Mouse (Mus musculus): ENCODE results near the gene Scamp4. TPM values are rescaled to one million over a fixed set of nuclear protein-coding genes. Genes with fewer than 3 reads are reported as not detected.

Gene Scamp4
- polyA plus RNA-seq (2014; fragmentation: Nextera tagmentation; extraction: Ambion mirVana): 84.6 and 96.3 TPM in 2 replicates

- ATAC-seq (ENCODE audit: low read depth) (peak; percentile 97), DNase-seq (ENCODE audit: low spot score) (peak; percentile 98)
- Histone ChIP-seq H3K27me3 (replicated peaks; ENCODE audit: control insufficient read depth, insufficient read depth, low read length) (no peaks in the 10 kb centered on the region), H3K36me3 (ENCODE audit: control insufficient read depth, insufficient read depth, low read length) (peaks cover 17% of the 10 kb centered on the region), H3K9me3 (ENCODE audit: control insufficient read depth, low read length) (no peaks in the 10 kb centered on the region), H3K27ac (replicated peaks; ENCODE audit: low read depth, low read length) (peak within 1 kb of the TSS; percentile 78), H3K4me1 (ENCODE audit: control insufficient read depth, insufficient read depth, low read length) (peaks cover 16% of the 10 kb centered on the region), H3K4me3 (ENCODE audit: low read depth, low read length) (peak within 1 kb of the TSS; percentile 64), H3K4me2 (ENCODE audit: low read depth, low read length) (peak within 1 kb of the TSS; percentile 94), H3K9ac (ENCODE audit: low read depth, low read length) (peak within 1 kb of the TSS; percentile 69)
- WGBS: under 1% methylated on average over 47 of the region's 54 CpGs
These were observed at the start of gene Scamp4, which contains the start of gene Adat3 for GRCm38 (mm10) chr10:80602698-80603325. Scamp4 (plus strand) TSS chr10:80602872. Adat3 (plus strand) TSS chr10:80602880.

- 90% methylated on average over 8 of the region's 8 CpGs for WGBS
- DNase-seq (ENCODE audit: low spot score): no peak
These were observed 49.1 kb upstream of the Scamp4 start for GRCm38 (mm10) chr10:80553575-80553974.

GRCm38 (mm10) chr10:80553997-80554396 lies 48.7 kb upstream of the Scamp4 start:
- Histone ChIP-seq H3K36me3 (ENCODE audit: control insufficient read depth, insufficient read depth, low read length) (peaks cover 18% of the 10 kb centered on the region), H3K4me3 (ENCODE audit: low read depth, low read length) (no peak overlapping the region), H3K27ac (replicated peaks; ENCODE audit: low read depth, low read length) (no peak overlapping the region), H3K9me3 (ENCODE audit: control insufficient read depth, low read length) (no peaks in the 10 kb centered on the region), H3K4me1 (ENCODE audit: control insufficient read depth, insufficient read depth, low read length) (no peaks in the 10 kb centered on the region), H3K4me2 (ENCODE audit: low read depth, low read length) (no peak overlapping the region), H3K9ac (ENCODE audit: low read depth, low read length) (no peak overlapping the region), H3K27me3 (replicated peaks; ENCODE audit: control insufficient read depth, insufficient read depth, low read length) (no peaks in the 10 kb centered on the region)
- WGBS: 88% methylated on average over 5 of the region's 6 CpGs
- no peak for ATAC-seq (ENCODE audit: low read depth)
- DNase-seq (ENCODE audit: low spot score): no peak

More at GRCm38 (mm10) chr10:80553575-80553974, 49.1 kb upstream of the Scamp4 start:
- H3K9me3 ChIP-seq (ENCODE audit: control insufficient read depth, low read length): no peaks in the 10 kb centered on the region
- no peaks in the 10 kb centered on the region for H3K27me3 ChIP-seq (replicated peaks; ENCODE audit: control insufficient read depth, insufficient read depth, low read length)
- H3K36me3 ChIP-seq (ENCODE audit: control insufficient read depth, insufficient read depth, low read length): peaks cover 21% of the 10 kb centered on the region
- no peak for ATAC-seq (ENCODE audit: low read depth)
- H3K4me1 ChIP-seq (ENCODE audit: control insufficient read depth, insufficient read depth, low read length): no peaks in the 10 kb centered on the region
- H3K27ac ChIP-seq (replicated peaks; ENCODE audit: low read depth, low read length): no peak overlapping the region
- no peak overlapping the region for H3K4me2 ChIP-seq (ENCODE audit: low read depth, low read length)
- H3K9ac ChIP-seq (ENCODE audit: low read depth, low read length): no peak overlapping the region
- no peak overlapping the region for H3K4me3 ChIP-seq (ENCODE audit: low read depth, low read length)

GRCm38 (mm10) chr10:80557346-80557965 lies 45.2 kb upstream of the Scamp4 start:
- WGBS: 40% methylated on average over 5 of the region's 5 CpGs
- no peaks in the 10 kb centered on the region for H3K27me3 ChIP-seq (replicated peaks; ENCODE audit: control insufficient read depth, insufficient read depth, low read length)
- no peaks in the 10 kb centered on the region for H3K9me3 ChIP-seq (ENCODE audit: control insufficient read depth, low read length)
- H3K4me1 ChIP-seq (ENCODE audit: control insufficient read depth, insufficient read depth, low read length): peaks cover 9% of the 10 kb centered on the region
- H3K4me3 ChIP-seq (ENCODE audit: low read depth, low read length): no peak overlapping the region
- DNase-seq (ENCODE audit: low spot score) (peak; percentile 55), ATAC-seq (ENCODE audit: low read depth) (no peak)
- H3K27ac ChIP-seq (replicated peaks; ENCODE audit: low read depth, low read length): no peak overlapping the region
- H3K4me2 ChIP-seq (ENCODE audit: low read depth, low read length): no peak overlapping the region
- H3K36me3 ChIP-seq (ENCODE audit: control insufficient read depth, insufficient read depth, low read length): no peaks in the 10 kb centered on the region
- no peak overlapping the region for H3K9ac ChIP-seq (ENCODE audit: low read depth, low read length)

- Histone ChIP-seq H3K4me1 (ENCODE audit: control insufficient read depth, insufficient read depth, low read length) (peaks cover 12% of the 10 kb centered on the region), H3K9me3 (ENCODE audit: control insufficient read depth, low read length) (no peaks in the 10 kb centered on the region), H3K4me3 (ENCODE audit: low read depth, low read length) (no peak overlapping the region), H3K4me2 (ENCODE audit: low read depth, low read length) (no peak overlapping the region), H3K36me3 (ENCODE audit: control insufficient read depth, insufficient read depth, low read length) (no peaks in the 10 kb centered on the region), H3K27me3 (replicated peaks; ENCODE audit: control insufficient read depth, insufficient read depth, low read length) (no peaks in the 10 kb centered on the region), H3K27ac (replicated peaks; ENCODE audit: low read depth, low read length) (no peak overlapping the region), H3K9ac (ENCODE audit: low read depth, low read length) (no peak overlapping the region)
- ATAC-seq (ENCODE audit: low read depth) (no peak), DNase-seq (ENCODE audit: low spot score) (no peak)
- 88% methylated on average over 7 of the region's 7 CpGs for WGBS
These were observed 43.2 kb upstream of the Scamp4 start for GRCm38 (mm10) chr10:80559431-80559830.

GRCm38 (mm10) chr10:80560621-80561020 lies 42.1 kb upstream of the Scamp4 start:
- Histone ChIP-seq H3K4me3 (ENCODE audit: low read depth, low read length) (peak overlapping the region; percentile 98), H3K4me2 (ENCODE audit: low read depth, low read length) (peak overlapping the region; percentile 86), H3K36me3 (ENCODE audit: control insufficient read depth, insufficient read depth, low read length) (peaks cover 5% of the 10 kb centered on the region), H3K27ac (replicated peaks; ENCODE audit: low read depth, low read length) (no peak overlapping the region), H3K9ac (ENCODE audit: low read depth, low read length) (peak overlapping the region; percentile 97), H3K4me1 (ENCODE audit: control insufficient read depth, insufficient read depth, low read length) (peaks cover 12% of the 10 kb centered on the region), H3K9me3 (ENCODE audit: control insufficient read depth, low read length) (no peaks in the 10 kb centered on the region), H3K27me3 (replicated peaks; ENCODE audit: control insufficient read depth, insufficient read depth, low read length) (no peaks in the 10 kb centered on the region)
- under 1% methylated on average over 13 of the region's 13 CpGs for WGBS
- ATAC-seq (ENCODE audit: low read depth) (no peak), DNase-seq (ENCODE audit: low spot score) (no peak)

- H3K9me3 ChIP-seq (ENCODE audit: control insufficient read depth, low read length): no peaks in the 10 kb centered on the region
- WGBS: under 1% methylated on average over 31 of the region's 72 CpGs
- H3K4me2 ChIP-seq (ENCODE audit: low read depth, low read length): peak within 1 kb of the TSS; percentile 86
- peak within 1 kb of the TSS; percentile 98 for H3K4me3 ChIP-seq (ENCODE audit: low read depth, low read length)
- DNase-seq (ENCODE audit: low spot score) (peak; percentile 97), ATAC-seq (ENCODE audit: low read depth) (peak; percentile 91)
- H3K27ac ChIP-seq (replicated peaks; ENCODE audit: low read depth, low read length): peak within 1 kb of the TSS; percentile 95
- no peaks in the 10 kb centered on the region for H3K27me3 ChIP-seq (replicated peaks; ENCODE audit: control insufficient read depth, insufficient read depth, low read length)
- peaks cover 8% of the 10 kb centered on the region for H3K36me3 ChIP-seq (ENCODE audit: control insufficient read depth, insufficient read depth, low read length)
- H3K4me1 ChIP-seq (ENCODE audit: control insufficient read depth, insufficient read depth, low read length): peaks cover 12% of the 10 kb centered on the region
- H3K9ac ChIP-seq (ENCODE audit: low read depth, low read length): peak within 1 kb of the TSS; percentile 97
These were observed 41.3 kb upstream of the Scamp4 start, which contains the start of gene Rexo1 for GRCm38 (mm10) chr10:80561116-80561944. Rexo1 (minus strand) TSS chr10:80561560.

GRCm38 (mm10) chr10:80566375-80567092 lies 36.1 kb upstream of the Scamp4 start:
- peak; percentile 70 for ATAC-seq (ENCODE audit: low read depth)
- H3K4me3 ChIP-seq (ENCODE audit: low read depth, low read length): no peak overlapping the region

More at GRCm38 (mm10) chr10:80566375-80567092, 36.1 kb upstream of the Scamp4 start:
- no peaks in the 10 kb centered on the region for H3K27me3 ChIP-seq (replicated peaks; ENCODE audit: control insufficient read depth, insufficient read depth, low read length)
- no peak overlapping the region for H3K27ac ChIP-seq (replicated peaks; ENCODE audit: low read depth, low read length)
- WGBS: 33% methylated on average over 13 of the region's 17 CpGs
- H3K4me1 ChIP-seq (ENCODE audit: control insufficient read depth, insufficient read depth, low read length): peaks cover 17% of the 10 kb centered on the region
- H3K9ac ChIP-seq (ENCODE audit: low read depth, low read length): no peak overlapping the region
- H3K9me3 ChIP-seq (ENCODE audit: control insufficient read depth, low read length): no peaks in the 10 kb centered on the region
- no peak overlapping the region for H3K4me2 ChIP-seq (ENCODE audit: low read depth, low read length)
- H3K36me3 ChIP-seq (ENCODE audit: control insufficient read depth, insufficient read depth, low read length): peaks cover 24% of the 10 kb centered on the region
- peak; percentile 81 for DNase-seq (ENCODE audit: low spot score)
